Mouse (Mus musculus): ENCODE measurements around the gene 4930519P11Rik. TPM values are rescaled to one million over a fixed set of nuclear protein-coding genes. Genes with fewer than 3 reads are reported as not detected.

4930519P11Rik gene
- polyA plus RNA-seq, 1 experiment from 2014 or later: 0.41 TPM

DNA sequence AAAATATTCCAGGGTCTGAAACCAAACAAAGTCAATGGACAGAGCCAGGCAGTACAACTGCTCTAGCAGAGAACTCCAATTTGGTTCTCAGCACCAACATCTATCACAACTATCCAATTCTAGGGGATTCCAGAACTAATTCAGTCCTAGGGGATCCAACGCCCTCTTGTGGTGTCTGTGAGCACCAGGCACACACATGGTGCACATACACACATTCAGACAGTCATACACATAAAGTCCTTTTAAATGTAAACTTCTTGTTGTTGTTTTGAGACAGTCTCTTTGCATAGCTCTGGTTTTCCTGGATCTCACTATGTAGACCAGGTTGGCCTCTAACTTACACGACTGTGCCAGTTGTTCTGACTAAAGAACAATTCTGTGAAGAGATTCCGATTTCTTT is 37.2 kb upstream of the 4930519P11Rik start:
- WGBS: 77% methylated on average over 3 of the region's 3 CpGs
- peaks cover 3% of the 10 kb centered on the region; the same call in 1 of the 2 replicates for H3K36me3 ChIP-seq (ENCODE audit: control insufficient read depth, insufficient read depth, low read length)

DNA sequence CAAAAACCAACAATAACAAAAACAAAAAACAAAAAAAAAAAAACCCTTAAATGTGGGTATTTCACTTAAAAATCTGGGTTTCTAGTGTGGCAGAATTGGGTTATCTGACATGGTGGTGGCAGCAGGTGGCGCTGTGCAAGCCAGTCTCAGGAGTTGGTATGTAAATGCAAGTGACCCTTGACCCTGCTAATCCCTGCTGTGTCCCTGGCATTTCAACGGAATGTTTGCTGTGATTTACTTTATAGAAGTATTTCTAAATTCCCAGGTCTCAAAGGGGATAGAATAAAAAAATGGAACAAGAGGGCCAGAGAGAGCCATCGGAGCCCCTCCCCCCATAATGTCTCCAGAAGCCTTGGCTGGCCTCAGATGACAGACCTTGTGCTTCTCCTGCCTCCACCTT is 34.8 kb upstream of the 4930519P11Rik start:
- 17% methylated on average over 3 of the region's 3 CpGs for WGBS
- H3K4me2 ChIP-seq (ENCODE audit: low read length): no peak overlapping the region
- H3K36me3 ChIP-seq (ENCODE audit: control insufficient read depth, insufficient read depth, low read length): peaks cover 20% of the 10 kb centered on the region
- H3K27me3 ChIP-seq (ENCODE audit: control insufficient read depth, insufficient read depth, low read depth, low read length): no peaks in the 10 kb centered on the region
- no peak for ATAC-seq
- H3K9me3 ChIP-seq (replicated peaks; ENCODE audit: control insufficient read depth, low read length, poor library complexity, severe bottlenecking): no peaks in the 10 kb centered on the region
- no peaks in the 10 kb centered on the region for H3K4me1 ChIP-seq (ENCODE audit: control insufficient read depth, insufficient read depth, low read length)
- no peak overlapping the region for H3K9ac ChIP-seq (ENCODE audit: low read depth, low read length)
- no peak overlapping the region for H3K4me3 ChIP-seq (ENCODE audit: low read depth, low read length)
- no peak overlapping the region for H3K27ac ChIP-seq (ENCODE audit: low read length)

More for the DNA sequence above, 37.2 kb upstream of the 4930519P11Rik start:
- Histone ChIP-seq H3K4me2 (ENCODE audit: low read length) (no peak overlapping the region), H3K4me3 (ENCODE audit: low read depth, low read length) (no peak overlapping the region), H3K27me3 (ENCODE audit: control insufficient read depth, insufficient read depth, low read depth, low read length) (no peaks in the 10 kb centered on the region), H3K9ac (ENCODE audit: low read depth, low read length) (no peak overlapping the region), H3K27ac (ENCODE audit: low read length) (no peak overlapping the region), H3K9me3 (replicated peaks; ENCODE audit: control insufficient read depth, low read length, poor library complexity, severe bottlenecking) (no peaks in the 10 kb centered on the region), H3K4me1 (ENCODE audit: control insufficient read depth, insufficient read depth, low read length) (no peaks in the 10 kb centered on the region)
- ATAC-seq: no peak

DNA sequence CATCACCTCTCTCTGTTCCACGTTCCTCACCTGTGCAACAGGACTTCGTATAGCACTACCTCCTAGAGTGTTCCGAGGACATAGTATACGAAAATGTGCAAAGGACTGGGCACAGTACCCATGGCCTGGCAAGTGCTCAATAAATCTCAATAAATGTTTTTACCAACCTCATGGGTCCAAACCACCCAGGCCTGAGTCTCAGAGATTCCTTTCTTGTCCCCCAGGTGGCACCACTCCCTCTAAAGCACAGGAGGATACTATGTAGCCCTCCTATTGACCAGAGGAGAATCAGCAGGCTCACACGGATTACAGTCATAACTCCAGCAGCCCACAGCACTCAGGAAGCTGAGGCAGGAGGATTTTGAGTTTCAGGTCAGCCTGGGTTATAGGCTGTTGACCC is 33.4 kb upstream of the 4930519P11Rik start:
- no peaks in the 10 kb centered on the region for H3K4me1 ChIP-seq (ENCODE audit: control insufficient read depth, insufficient read depth, low read length)
- no peaks in the 10 kb centered on the region for H3K27me3 ChIP-seq (ENCODE audit: control insufficient read depth, insufficient read depth, low read depth, low read length)
- H3K9me3 ChIP-seq (replicated peaks; ENCODE audit: control insufficient read depth, low read length, poor library complexity, severe bottlenecking): no peaks in the 10 kb centered on the region
- H3K27ac ChIP-seq (ENCODE audit: low read length): no peak overlapping the region
- H3K36me3 ChIP-seq (ENCODE audit: control insufficient read depth, insufficient read depth, low read length): peaks cover 27% of the 10 kb centered on the region
- H3K4me2 ChIP-seq (ENCODE audit: low read length): no peak overlapping the region
- H3K4me3 ChIP-seq (ENCODE audit: low read depth, low read length): no peak overlapping the region
- no peak for ATAC-seq
- 81% methylated on average over 5 of the region's 5 CpGs for WGBS
- H3K9ac ChIP-seq (ENCODE audit: low read depth, low read length): no peak overlapping the region

DNA sequence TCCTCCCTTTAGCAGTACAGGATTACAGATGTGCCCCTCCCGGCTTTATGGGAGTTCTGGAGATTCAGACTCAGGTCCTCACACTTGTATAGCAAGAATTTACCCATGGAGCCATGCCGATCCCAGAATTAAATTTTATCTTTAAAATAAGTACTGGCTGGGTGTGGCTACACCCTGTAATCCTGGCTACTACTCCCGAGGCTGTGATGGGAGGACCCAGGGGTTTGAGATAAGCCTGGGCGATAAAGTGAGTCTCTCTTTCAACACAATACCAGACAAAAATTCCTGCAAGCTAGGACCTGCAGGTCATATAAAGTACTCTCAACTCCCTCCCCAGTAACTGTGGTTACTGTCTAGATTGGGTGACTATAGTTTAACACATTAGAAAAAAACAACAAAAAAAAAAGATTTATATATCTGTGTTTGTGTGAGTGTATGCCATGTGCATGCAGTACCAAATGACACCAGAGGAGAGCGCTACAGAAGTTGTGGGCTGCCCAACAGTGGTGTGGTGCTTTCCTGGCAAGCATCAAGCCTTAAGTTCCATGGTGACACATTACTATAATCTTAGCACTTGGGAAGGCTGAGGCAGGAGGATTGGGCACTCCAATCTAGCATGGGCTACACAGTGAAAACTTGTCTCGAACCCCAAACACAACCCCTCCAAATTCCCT is 29.6 kb upstream of the 4930519P11Rik start:
- H3K9me3 ChIP-seq (replicated peaks; ENCODE audit: control insufficient read depth, low read length, poor library complexity, severe bottlenecking): no peaks in the 10 kb centered on the region
- no peak overlapping the region for H3K9ac ChIP-seq (ENCODE audit: low read depth, low read length)
- H3K36me3 ChIP-seq (ENCODE audit: control insufficient read depth, insufficient read depth, low read length): peaks cover 47% of the 10 kb centered on the region
- H3K4me3 ChIP-seq (ENCODE audit: low read depth, low read length): no peak overlapping the region
- WGBS: 95% methylated on average over 6 of the region's 6 CpGs
- no peak overlapping the region for H3K4me2 ChIP-seq (ENCODE audit: low read length)
- no peaks in the 10 kb centered on the region for H3K4me1 ChIP-seq (ENCODE audit: control insufficient read depth, insufficient read depth, low read length)
- H3K27me3 ChIP-seq (ENCODE audit: control insufficient read depth, insufficient read depth, low read depth, low read length): no peaks in the 10 kb centered on the region
- no peak for ATAC-seq
- no peak overlapping the region for H3K27ac ChIP-seq (ENCODE audit: low read length)

DNA sequence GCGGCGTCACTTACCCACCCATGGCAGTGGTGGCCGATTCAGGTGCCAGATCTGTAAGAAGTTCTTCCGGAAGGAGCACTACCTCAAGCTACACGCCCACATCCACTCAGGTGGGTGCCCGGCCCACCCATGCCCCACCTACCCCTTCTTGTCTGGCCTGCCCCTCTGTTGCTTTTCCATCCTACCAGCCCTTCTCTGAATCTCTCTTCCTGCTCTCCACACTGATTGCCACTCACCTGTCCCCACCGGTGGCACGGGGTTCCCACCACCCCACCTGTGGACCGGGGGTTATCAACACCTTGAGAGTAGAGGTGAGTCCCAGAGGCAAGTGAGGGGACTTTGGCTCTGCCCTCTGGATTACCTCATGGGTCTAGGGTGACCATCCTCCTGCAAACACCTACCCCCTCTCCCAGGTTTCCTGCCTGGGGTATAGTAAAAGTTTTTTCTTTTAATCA is 28.8 kb upstream of the 4930519P11Rik start:
- WGBS: 96% methylated on average over 9 of the region's 9 CpGs
- Histone ChIP-seq H3K27me3 (ENCODE audit: control insufficient read depth, insufficient read depth, low read depth, low read length) (no peaks in the 10 kb centered on the region), H3K9me3 (replicated peaks; ENCODE audit: control insufficient read depth, low read length, poor library complexity, severe bottlenecking) (no peaks in the 10 kb centered on the region), H3K9ac (ENCODE audit: low read depth, low read length) (no peak overlapping the region), H3K36me3 (ENCODE audit: control insufficient read depth, insufficient read depth, low read length) (peaks cover 53% of the 10 kb centered on the region), H3K4me2 (ENCODE audit: low read length) (no peak overlapping the region), H3K4me1 (ENCODE audit: control insufficient read depth, insufficient read depth, low read length) (no peaks in the 10 kb centered on the region), H3K4me3 (ENCODE audit: low read depth, low read length) (no peak overlapping the region), H3K27ac (ENCODE audit: low read length) (no peak overlapping the region)
- no peak for ATAC-seq

DNA sequence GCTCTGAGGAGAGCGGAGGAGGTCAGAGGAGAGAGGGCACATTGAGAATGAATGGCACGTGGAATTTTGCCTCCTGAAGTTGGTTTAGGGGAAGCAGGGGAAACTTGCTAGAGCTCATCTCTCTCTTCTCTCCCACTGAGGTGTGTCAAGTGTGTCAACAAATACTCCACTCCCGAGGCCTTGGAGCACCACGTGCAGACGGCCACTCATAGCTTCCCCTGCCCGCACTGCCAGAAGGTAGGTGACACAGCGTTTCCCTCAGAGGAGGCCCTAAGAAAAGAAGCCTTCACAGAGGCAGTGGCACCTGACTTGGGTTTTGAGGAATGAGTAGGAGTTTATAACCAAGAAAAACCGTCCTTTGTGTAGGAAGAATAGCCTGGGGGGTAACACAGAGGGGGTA is 27.9 kb upstream of the 4930519P11Rik start:
- Histone ChIP-seq H3K27ac (ENCODE audit: low read length) (no peak overlapping the region), H3K4me2 (ENCODE audit: low read length) (no peak overlapping the region), H3K4me1 (ENCODE audit: control insufficient read depth, insufficient read depth, low read length) (no peaks in the 10 kb centered on the region), H3K27me3 (ENCODE audit: control insufficient read depth, insufficient read depth, low read depth, low read length) (no peaks in the 10 kb centered on the region), H3K9me3 (replicated peaks; ENCODE audit: control insufficient read depth, low read length, poor library complexity, severe bottlenecking) (no peaks in the 10 kb centered on the region), H3K9ac (ENCODE audit: low read depth, low read length) (no peak overlapping the region), H3K36me3 (ENCODE audit: control insufficient read depth, insufficient read depth, low read length) (peaks cover 52% of the 10 kb centered on the region), H3K4me3 (ENCODE audit: low read depth, low read length) (no peak overlapping the region)
- 80% methylated on average over 8 of the region's 8 CpGs for WGBS
- no peak for ATAC-seq

DNA sequence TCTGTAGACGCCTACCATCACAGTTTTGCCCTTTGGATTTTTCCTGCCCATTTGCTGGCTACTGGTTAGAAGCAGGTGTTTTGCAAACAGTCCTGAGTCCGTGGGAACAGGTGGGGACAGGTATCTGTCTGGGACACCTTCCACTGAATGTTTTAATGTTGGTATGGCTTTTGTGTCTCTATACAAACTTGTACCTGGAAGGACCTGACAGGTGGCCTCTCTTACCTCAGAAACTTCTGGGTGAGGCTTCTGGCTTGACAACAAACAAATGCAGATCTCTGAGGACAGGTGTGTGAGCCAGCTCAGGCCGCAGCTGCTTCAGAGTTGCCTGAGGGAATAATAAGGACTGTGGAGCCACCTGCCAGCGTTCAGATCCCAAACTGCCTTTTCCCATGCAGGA is 25.9 kb upstream of the 4930519P11Rik start:
- H3K4me3 ChIP-seq (ENCODE audit: low read depth, low read length): no peak overlapping the region
- no peaks in the 10 kb centered on the region for H3K4me1 ChIP-seq (ENCODE audit: control insufficient read depth, insufficient read depth, low read length)
- no peak for ATAC-seq
- WGBS: 94% methylated on average over 4 of the region's 4 CpGs
- H3K36me3 ChIP-seq (ENCODE audit: control insufficient read depth, insufficient read depth, low read length): peaks cover 52% of the 10 kb centered on the region
- no peak overlapping the region for H3K9ac ChIP-seq (ENCODE audit: low read depth, low read length)
- H3K27me3 ChIP-seq (ENCODE audit: control insufficient read depth, insufficient read depth, low read depth, low read length): no peaks in the 10 kb centered on the region
- H3K27ac ChIP-seq (ENCODE audit: low read length): no peak overlapping the region
- H3K9me3 ChIP-seq (replicated peaks; ENCODE audit: control insufficient read depth, low read length, poor library complexity, severe bottlenecking): no peaks in the 10 kb centered on the region
- H3K4me2 ChIP-seq (ENCODE audit: low read length): no peak overlapping the region

DNA sequence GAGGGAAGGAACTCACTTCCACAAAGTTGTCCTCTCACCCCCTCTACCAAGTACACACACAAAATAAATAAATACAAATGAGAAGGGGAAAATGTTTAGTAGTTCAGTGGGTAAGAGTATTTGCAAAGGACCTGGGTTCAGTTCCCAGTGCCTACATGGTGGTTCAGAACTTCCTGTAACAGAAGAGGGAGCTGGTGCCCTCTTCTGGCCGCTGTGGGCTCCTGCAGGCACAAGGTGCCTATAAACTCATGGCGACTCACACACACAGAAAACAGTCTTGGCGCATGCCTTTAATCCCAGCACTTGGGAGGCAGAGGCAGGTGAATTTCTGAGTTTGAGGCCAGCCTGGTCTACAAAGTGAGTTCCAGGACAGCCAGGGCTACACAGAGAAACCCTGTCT is 25.3 kb upstream of the 4930519P11Rik start:
- Histone ChIP-seq H3K36me3 (ENCODE audit: control insufficient read depth, insufficient read depth, low read length) (peaks cover 49% of the 10 kb centered on the region), H3K9ac (ENCODE audit: low read depth, low read length) (no peak overlapping the region), H3K27me3 (ENCODE audit: control insufficient read depth, insufficient read depth, low read depth, low read length) (no peaks in the 10 kb centered on the region), H3K4me1 (ENCODE audit: control insufficient read depth, insufficient read depth, low read length) (no peaks in the 10 kb centered on the region), H3K4me3 (ENCODE audit: low read depth, low read length) (no peak overlapping the region), H3K4me2 (ENCODE audit: low read length) (no peak overlapping the region), H3K27ac (ENCODE audit: low read length) (no peak overlapping the region), H3K9me3 (replicated peaks; ENCODE audit: control insufficient read depth, low read length, poor library complexity, severe bottlenecking) (no peaks in the 10 kb centered on the region)
- no peak for ATAC-seq
- 95% methylated on average over 3 of the region's 3 CpGs for WGBS

DNA sequence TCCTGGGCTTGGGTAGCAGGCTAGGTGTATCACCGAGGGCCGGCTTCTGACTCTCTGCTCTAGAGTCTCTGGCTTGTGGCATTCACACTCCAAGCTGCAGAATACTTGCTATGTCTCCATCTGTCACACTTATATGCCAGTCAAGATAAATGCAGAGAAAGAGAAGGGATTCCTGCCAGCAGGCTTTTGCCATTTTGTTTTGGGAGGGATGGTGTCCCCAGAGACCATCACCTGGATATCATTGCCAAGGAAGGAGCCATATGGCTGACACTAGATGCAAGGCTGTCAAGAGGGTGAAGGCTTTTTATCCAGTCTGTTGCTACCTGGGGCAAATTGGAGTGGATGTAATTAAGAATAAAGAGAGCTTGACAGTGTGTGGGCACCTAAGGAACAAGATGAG is 22.6 kb upstream of the 4930519P11Rik start:
- Histone ChIP-seq H3K9ac (ENCODE audit: low read depth, low read length) (no peak overlapping the region), H3K27ac (ENCODE audit: low read length) (no peak overlapping the region), H3K4me3 (ENCODE audit: low read depth, low read length) (no peak overlapping the region), H3K27me3 (ENCODE audit: control insufficient read depth, insufficient read depth, low read depth, low read length) (no peaks in the 10 kb centered on the region), H3K4me1 (ENCODE audit: control insufficient read depth, insufficient read depth, low read length) (no peaks in the 10 kb centered on the region), H3K4me2 (ENCODE audit: low read length) (no peak overlapping the region), H3K9me3 (replicated peaks; ENCODE audit: control insufficient read depth, low read length, poor library complexity, severe bottlenecking) (no peaks in the 10 kb centered on the region), H3K36me3 (ENCODE audit: control insufficient read depth, insufficient read depth, low read length) (peaks cover 37% of the 10 kb centered on the region)
- no peak for ATAC-seq
- WGBS: 97% methylated on average over 2 of the region's 2 CpGs

Data from midbrain, embryonic 16.5 days (tissue).